Mouse (Mus musculus): ENCODE data around the gene Dnaaf3. TPM values are rescaled to one million over a fixed set of nuclear protein-coding genes. Genes with fewer than 3 reads are reported as not detected.

Dnaaf3 gene
- polyA plus RNA-seq, 1 experiment from 2014 or later = 3.0 TPM

DNA sequence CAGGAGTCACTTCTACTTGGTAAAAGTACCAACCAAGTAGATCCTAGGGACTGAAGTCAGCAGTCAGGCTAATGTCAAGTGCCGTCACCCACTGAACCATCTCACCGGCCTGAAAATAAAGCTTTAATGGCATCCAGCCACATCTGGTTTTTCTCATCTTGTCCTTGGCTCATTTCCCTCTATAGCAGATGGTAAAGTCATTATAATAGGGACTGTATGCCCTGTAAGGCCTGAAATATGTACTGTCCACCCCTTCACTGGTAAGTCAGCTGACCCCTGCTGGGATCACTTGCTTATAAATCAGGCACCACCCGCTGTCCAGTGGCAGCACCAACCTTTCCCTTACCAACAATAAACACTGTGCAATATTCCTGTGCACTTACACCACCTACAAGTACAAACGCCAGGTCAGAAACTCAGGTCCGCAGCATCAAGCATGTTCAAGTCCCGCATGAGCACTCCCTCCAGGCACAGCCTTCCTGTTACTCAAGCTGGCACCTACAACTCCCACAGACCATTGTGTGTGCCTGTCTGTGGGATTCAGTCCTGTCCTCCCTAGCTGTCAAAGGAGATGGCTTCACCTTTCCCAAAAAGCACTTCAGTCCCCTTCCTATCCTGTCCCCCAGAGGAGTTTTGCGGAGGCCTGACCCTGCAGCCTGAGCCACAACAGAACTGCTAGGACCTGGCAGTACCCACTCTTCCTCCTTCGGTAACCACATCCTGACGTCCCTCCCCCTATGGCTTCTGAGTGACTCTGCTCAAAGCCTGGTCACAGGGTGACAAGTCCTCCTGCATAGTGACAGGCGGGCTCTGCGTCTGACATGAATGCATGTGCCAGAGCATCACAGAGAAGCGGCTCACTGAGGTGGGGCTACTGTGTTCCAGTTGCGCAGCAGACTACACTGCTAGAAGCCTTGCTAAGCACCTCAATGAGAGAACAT, 39.7 kb downstream of the Dnaaf3 start:
- ATAC-seq (ENCODE audit: insufficient number of reproducible peaks, low FRiP score, low TSS enrichment, low read depth) = no peak
- Histone ChIP-seq H3K27me3 (no peaks in the 10 kb centered on the region), H3K4me1 (peaks cover 15% of the 10 kb centered on the region), H3K9ac (no peak overlapping the region), H3K4me2 (no peak overlapping the region), H3K9me3 (no peaks in the 10 kb centered on the region), H3K36me3 (peaks cover 61% of the 10 kb centered on the region), H3K27ac (no peak overlapping the region), H3K4me3 (no peak overlapping the region)
- 74% methylated on average over 13 of the region's 13 CpGs for WGBS

DNA sequence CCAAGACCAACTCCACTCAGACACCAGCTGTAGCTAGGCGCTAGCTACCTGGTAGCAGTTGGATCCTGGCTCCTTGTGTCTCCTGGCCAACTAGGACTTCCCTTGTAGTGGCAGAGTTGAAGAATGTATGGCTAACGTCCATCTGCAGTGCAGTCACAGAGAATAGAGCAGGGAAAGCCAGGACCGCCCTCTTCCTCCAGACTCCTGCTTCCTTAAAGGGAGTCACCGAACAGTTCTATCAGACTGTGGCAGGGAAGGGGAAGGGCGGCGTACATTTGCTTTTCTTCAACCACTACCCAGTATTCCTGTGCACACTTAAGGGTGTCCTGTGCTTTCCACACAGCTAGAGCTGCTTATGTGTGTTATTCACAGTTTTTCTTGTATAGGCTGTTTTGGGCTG, 40.9 kb downstream of the Dnaaf3 start:
- peak overlapping the region; percentile 50 for H3K27ac ChIP-seq
- H3K4me2 ChIP-seq = no peak overlapping the region
- 77% methylated on average over 6 of the region's 6 CpGs for WGBS
- no peak overlapping the region for H3K9ac ChIP-seq
- no peaks in the 10 kb centered on the region for H3K9me3 ChIP-seq
- H3K4me3 ChIP-seq = no peak overlapping the region
- H3K4me1 ChIP-seq = peaks cover 15% of the 10 kb centered on the region
- no peak for ATAC-seq (ENCODE audit: insufficient number of reproducible peaks, low FRiP score, low TSS enrichment, low read depth)
- H3K36me3 ChIP-seq = peaks cover 60% of the 10 kb centered on the region
- no peaks in the 10 kb centered on the region for H3K27me3 ChIP-seq

DNA sequence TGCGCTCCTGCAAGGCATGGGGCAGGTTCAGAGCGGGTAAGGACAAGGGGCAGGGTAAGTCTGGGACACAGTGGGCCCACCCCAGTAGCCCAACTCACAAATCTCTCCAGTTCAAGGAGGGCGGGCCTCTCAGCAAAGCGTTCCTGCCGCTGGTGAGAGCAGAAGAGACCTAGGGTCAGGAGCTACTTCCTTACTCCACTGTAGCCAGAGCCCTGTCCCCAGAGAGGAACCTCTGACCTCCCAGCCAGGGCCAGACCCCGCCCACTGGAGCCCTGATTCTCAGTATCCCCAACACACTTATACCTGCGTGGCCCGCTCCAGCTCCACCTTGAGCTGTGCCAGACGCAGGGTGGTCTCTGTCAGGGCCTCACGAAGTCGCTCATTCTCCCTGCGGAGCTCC, 50.0 kb downstream of the Dnaaf3 start:
- no peak overlapping the region for H3K27ac ChIP-seq
- no peak for ATAC-seq (ENCODE audit: insufficient number of reproducible peaks, low FRiP score, low TSS enrichment, low read depth)
- no peak overlapping the region for H3K4me2 ChIP-seq
- H3K4me1 ChIP-seq = peaks cover 18% of the 10 kb centered on the region
- H3K9me3 ChIP-seq = no peaks in the 10 kb centered on the region
- no peak overlapping the region for H3K9ac ChIP-seq
- WGBS = 86% methylated on average over 12 of the region's 12 CpGs
- H3K27me3 ChIP-seq = no peaks in the 10 kb centered on the region
- H3K36me3 ChIP-seq = peaks cover 63% of the 10 kb centered on the region
- no peak overlapping the region for H3K4me3 ChIP-seq

DNA sequence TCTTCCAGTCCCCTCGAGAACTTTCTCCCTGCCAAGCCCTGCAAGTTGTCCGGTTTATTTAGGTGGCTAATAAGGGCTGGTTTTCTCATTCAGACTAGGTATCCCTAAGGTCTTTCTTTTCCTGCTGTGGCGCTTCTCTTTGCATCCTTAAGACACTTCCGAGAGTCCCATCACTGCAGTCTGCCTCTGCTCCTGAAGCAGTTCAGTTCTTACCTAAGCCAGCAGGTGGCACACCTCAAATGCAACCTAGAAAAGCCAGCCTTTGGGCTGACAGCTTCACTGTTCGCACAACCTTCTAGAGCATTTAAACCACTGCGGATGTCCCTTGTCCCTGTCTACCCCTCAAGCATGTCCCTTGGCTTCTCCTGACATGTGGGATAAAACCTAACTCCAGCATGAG, 52.6 kb downstream of the Dnaaf3 start:
- H3K9me3 ChIP-seq = no peaks in the 10 kb centered on the region
- H3K4me1 ChIP-seq = peaks cover 18% of the 10 kb centered on the region
- no peak for ATAC-seq (ENCODE audit: insufficient number of reproducible peaks, low FRiP score, low TSS enrichment, low read depth)
- H3K4me2 ChIP-seq = no peak overlapping the region
- no peak overlapping the region for H3K9ac ChIP-seq
- H3K4me3 ChIP-seq = no peak overlapping the region
- WGBS = 28% methylated on average over 6 of the region's 6 CpGs
- peaks cover 14% of the 10 kb centered on the region for H3K27me3 ChIP-seq
- no peak overlapping the region for H3K27ac ChIP-seq
- H3K36me3 ChIP-seq = peaks cover 39% of the 10 kb centered on the region

DNA sequence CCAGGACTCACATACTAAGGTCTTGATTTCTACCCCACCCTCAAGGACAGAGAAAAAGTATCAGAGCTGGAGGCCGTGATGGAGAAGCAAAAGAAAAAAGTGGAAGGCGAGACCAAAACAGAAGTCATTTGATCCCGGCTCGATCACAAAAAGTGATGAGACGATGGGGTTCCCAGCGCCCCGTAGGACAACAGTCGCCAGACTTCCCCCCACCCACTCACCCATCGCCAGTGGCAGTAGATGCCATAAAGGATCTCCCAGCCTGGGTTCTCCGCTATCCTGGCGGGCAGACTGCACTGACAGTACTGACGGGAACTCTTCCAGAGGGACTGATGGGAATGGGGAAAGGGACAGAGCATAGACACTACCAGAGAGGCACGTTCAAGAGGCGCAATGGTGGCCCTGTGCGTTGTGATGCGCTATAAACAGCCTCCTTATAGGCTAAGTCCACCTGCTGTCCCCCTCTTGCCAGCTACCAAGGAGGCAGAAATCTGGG, 53.4 kb downstream of the Dnaaf3 start:
- peak overlapping the region; percentile 93 for H3K27ac ChIP-seq
- peaks cover 18% of the 10 kb centered on the region for H3K4me1 ChIP-seq
- H3K36me3 ChIP-seq = peaks cover 30% of the 10 kb centered on the region
- no peaks in the 10 kb centered on the region for H3K9me3 ChIP-seq
- H3K4me3 ChIP-seq = peak overlapping the region; percentile 58
- peak overlapping the region; percentile 38 for H3K9ac ChIP-seq
- peaks cover 20% of the 10 kb centered on the region for H3K27me3 ChIP-seq
- peak overlapping the region; percentile 93 for H3K4me2 ChIP-seq
- 2% methylated on average over 16 of the region's 16 CpGs for WGBS
- no peak; the same call in 1 of the 2 replicates for ATAC-seq (ENCODE audit: insufficient number of reproducible peaks, low FRiP score, low TSS enrichment, low read depth)

DNA sequence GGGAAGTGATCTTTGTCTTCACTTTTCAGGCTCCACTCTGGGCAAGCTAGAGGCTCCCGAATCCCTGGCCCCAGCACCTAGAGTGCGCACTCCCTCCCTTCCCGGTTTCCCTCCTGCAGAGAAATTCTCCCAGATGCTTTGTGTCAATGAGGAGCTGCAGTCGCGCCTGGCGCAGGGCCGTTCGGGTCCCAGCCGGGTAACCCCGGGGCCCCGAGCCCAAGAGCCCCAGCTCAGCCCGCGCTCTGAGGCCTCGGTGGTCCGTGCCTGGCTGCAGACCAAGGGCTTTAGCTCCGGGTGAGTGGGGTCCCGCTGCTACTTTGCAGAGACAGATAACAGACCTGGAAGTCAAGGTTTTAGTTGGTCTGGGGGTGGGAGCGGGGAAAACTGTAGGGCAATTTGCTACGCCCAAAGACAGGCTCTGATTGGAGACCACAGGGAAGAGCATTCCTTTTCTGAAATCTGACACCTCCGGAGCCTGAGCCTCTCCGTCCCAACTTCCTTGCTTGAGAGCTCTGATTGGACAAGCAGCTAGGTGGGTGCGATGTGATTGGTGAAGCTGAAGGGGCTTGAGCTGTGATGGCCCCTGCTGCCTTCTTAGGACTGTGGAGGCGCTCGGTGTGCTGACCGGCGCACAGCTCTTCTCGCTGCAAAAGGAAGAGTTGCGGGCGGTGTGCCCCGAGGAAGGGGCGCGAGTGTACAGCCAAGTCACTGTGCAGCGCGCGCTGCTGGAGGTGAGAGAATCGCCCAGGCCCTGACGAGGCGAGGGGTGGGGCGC, 54.0 kb downstream of the Dnaaf3 start:
- peak overlapping the region; percentile 93 for H3K27ac ChIP-seq
- peaks cover 26% of the 10 kb centered on the region for H3K27me3 ChIP-seq
- H3K36me3 ChIP-seq = peaks cover 24% of the 10 kb centered on the region
- WGBS = under 1% methylated on average over 39 of the region's 39 CpGs
- peak overlapping the region; percentile 58 for H3K4me3 ChIP-seq
- H3K4me2 ChIP-seq = peak overlapping the region; percentile 93
- no peaks in the 10 kb centered on the region for H3K9me3 ChIP-seq
- H3K4me1 ChIP-seq = peaks cover 18% of the 10 kb centered on the region
- peak; percentile 94 for ATAC-seq (ENCODE audit: insufficient number of reproducible peaks, low FRiP score, low TSS enrichment, low read depth)
- H3K9ac ChIP-seq = peak overlapping the region; percentile 38

DNA sequence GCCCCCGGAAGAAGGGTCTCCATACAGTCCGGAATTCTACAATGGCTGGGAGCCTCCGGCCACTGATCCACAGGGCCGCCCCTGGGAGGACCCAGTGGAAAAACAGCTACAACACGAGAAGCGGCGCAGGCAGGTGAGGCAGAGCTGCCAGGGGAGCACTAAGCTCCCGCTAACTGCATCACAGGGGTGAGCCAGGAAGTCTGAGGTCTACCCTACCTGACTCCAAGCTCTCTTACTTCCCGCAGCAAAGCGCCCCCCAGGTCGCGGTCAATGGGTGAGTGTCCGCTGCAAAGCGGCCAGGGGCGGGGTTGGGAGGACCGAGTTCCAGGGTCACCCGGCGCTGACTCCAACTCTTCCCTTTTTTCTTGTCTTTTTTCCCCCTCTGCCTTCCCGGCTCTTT, 58.3 kb downstream of the Dnaaf3 start:
- no peak overlapping the region for H3K4me2 ChIP-seq
- H3K27me3 ChIP-seq = peaks cover 53% of the 10 kb centered on the region
- H3K4me1 ChIP-seq = peaks cover 21% of the 10 kb centered on the region
- H3K9me3 ChIP-seq = no peaks in the 10 kb centered on the region
- no peak overlapping the region for H3K4me3 ChIP-seq
- no peak overlapping the region for H3K9ac ChIP-seq
- H3K27ac ChIP-seq = no peak overlapping the region
- ATAC-seq (ENCODE audit: insufficient number of reproducible peaks, low FRiP score, low TSS enrichment, low read depth) = no peak
- H3K36me3 ChIP-seq = no peaks in the 10 kb centered on the region
- WGBS = 17% methylated on average over 19 of the region's 19 CpGs

Small RNA genes lying within 50 kb of the gene (microRNA-seq; reads per million reads assigned to microRNA genes)
- gene Gm23577 = not detected

Other genes with a start within 250 kb of the Dnaaf3 start
- not detected in 2 replicates for gene Ncr1, start 194.7 kb downstream of the Dnaaf3 start, polyA plus RNA-seq (2015; fragmentation: Nextera tagmentation; extraction: Ambion mirVana)
- 0.12 TPM in 1 of 2 replicates, not detected in the other for gene Gp6, start 134.7 kb downstream of the Dnaaf3 start, polyA plus RNA-seq (2015; fragmentation: Nextera tagmentation; extraction: Ambion mirVana)
- 25.4 and 25.6 TPM in 2 replicates for gene Rdh13, start 86.8 kb downstream of the Dnaaf3 start, polyA plus RNA-seq (2015; fragmentation: Nextera tagmentation; extraction: Ambion mirVana)
- gene Eps8l1, start 71.8 kb downstream of the Dnaaf3 start, polyA plus RNA-seq (2015; fragmentation: Nextera tagmentation; extraction: Ambion mirVana) = 11.4 and 13.4 TPM in 2 replicates
- gene Ppp1r12c, start 30.8 kb downstream of the Dnaaf3 start, polyA plus RNA-seq (2015; fragmentation: Nextera tagmentation; extraction: Ambion mirVana) = 35.9 and 46.8 TPM in 2 replicates
- gene Tnnt1, start 16.1 kb downstream of the Dnaaf3 start, polyA plus RNA-seq (2015; fragmentation: Nextera tagmentation; extraction: Ambion mirVana) = 229 and 541 TPM in 2 replicates
- 4.7 and 5.2 TPM in 2 replicates for gene Tnni3, start 8.2 kb downstream of the Dnaaf3 start, polyA plus RNA-seq (2015; fragmentation: Nextera tagmentation; extraction: Ambion mirVana)
- 3.8 and 4.7 TPM in 2 replicates for gene Syt5, start 15.1 kb upstream of the Dnaaf3 start, polyA plus RNA-seq (2015; fragmentation: Nextera tagmentation; extraction: Ambion mirVana)
- not detected in 2 replicates for gene Ptprh, start 71.6 kb upstream of the Dnaaf3 start, polyA plus RNA-seq (2015; fragmentation: Nextera tagmentation; extraction: Ambion mirVana)
- 0.52 and 0.99 TPM in 2 replicates for gene Tmem86b, start 99.0 kb upstream of the Dnaaf3 start, polyA plus RNA-seq (2015; fragmentation: Nextera tagmentation; extraction: Ambion mirVana)
- 6.4 and 7.0 TPM in 2 replicates for gene Ppp6r1, start 126.6 kb upstream of the Dnaaf3 start, polyA plus RNA-seq (2015; fragmentation: Nextera tagmentation; extraction: Ambion mirVana)
- gene Hspbp1, start 152.6 kb upstream of the Dnaaf3 start, polyA plus RNA-seq (2015; fragmentation: Nextera tagmentation; extraction: Ambion mirVana) = 81.3 and 85.8 TPM in 2 replicates
- gene Brsk1, start 158.2 kb upstream of the Dnaaf3 start, polyA plus RNA-seq (2015; fragmentation: Nextera tagmentation; extraction: Ambion mirVana) = 1.00 and 1.2 TPM in 2 replicates
- gene Tmem150b, start 192.8 kb upstream of the Dnaaf3 start, polyA plus RNA-seq (2015; fragmentation: Nextera tagmentation; extraction: Ambion mirVana) = 0.22 and 0.29 TPM in 2 replicates
- 46.2 and 50.0 TPM in 2 replicates for gene Kmt5c, start 207.7 kb upstream of the Dnaaf3 start, polyA plus RNA-seq (2015; fragmentation: Nextera tagmentation; extraction: Ambion mirVana)
- gene Cox6b2, start 220.6 kb upstream of the Dnaaf3 start, polyA plus RNA-seq (2015; fragmentation: Nextera tagmentation; extraction: Ambion mirVana) = 44.4 and 51.0 TPM in 2 replicates
- not detected in 2 replicates for gene Fam71e2, start 238.8 kb upstream of the Dnaaf3 start, polyA plus RNA-seq (2015; fragmentation: Nextera tagmentation; extraction: Ambion mirVana)

All from limb, embryonic 15.5 days (tissue).